Mouse (Mus musculus) adrenal gland (tissue): ENCODE data around the gene Gm10330.
"Not testable (repeated sequence)": the region's sequence is repeated elsewhere in the genome, so short reads cannot be mapped to it uniquely, and the experiment has no call there.

ENCODE experiments used
- intact Hi-C: fragments of 180-260 bp; cut with DNase I; formaldehyde crosslinking; loops from one replicate; pipeline ENCODE4 v1.15.1; 2025
- long read RNA-seq, 2 experiments: library from polyadenylated mRNA; unstranded; transcript quantifications; one replicate each; pipeline ENCODE4 v2.0.0; 2020; ENCODE audit warnings: borderline replicate concordance in 1 of 2; ENCODE audit not compliant: insufficient replicate concordance in 1 of 2

Gene Gm10330
- long read RNA-seq, experiment 1 = 0 reads
- long read RNA-seq, experiment 2 = 0 reads

DNA sequence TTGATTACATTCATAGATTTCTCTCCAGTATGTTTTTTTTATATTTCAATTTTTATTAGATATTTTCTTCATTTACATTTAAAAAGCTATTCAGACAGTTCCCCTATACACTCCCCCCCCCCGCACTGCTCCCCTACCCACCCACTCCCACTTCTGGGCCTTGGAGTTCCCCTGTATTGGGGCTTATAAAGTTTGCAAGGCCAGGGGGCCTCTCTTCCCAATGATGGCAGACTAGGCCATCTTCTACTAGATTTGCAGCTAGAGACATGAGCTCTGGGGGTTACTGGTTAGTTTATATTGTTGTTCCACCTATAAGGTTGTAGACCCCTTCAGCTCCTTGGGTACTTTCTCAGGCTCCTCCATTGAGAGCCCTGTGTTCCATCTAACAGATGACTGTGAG lies at the start of gene Gm10330:
TSS of gene Gm10330 (minus strand) at position 101 of the 400 bp plus-strand sequence.
- intact Hi-C loops = not testable (repeated sequence)

DNA sequence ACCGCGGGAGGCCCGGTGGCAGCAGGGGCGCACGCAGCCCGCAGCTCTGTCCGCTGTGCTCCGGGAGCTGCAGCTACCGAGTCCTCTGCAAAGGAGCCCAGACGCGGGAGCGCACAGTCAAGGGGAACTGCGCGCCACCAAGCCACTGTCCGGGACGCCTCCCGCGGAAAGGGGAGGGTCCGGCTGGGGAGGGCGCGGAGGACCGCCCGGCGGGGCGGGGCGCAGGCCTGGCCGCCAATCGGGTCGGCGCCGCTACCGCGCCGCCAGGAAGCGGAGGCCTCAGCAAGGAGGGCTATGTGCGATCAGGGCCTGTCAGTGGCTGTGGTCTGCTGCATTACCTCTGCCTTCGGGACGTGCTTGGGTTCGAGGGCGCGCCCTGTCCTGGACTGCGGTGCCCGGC lies 20.7 kb upstream of the Gm10330 start:
- intact Hi-C loops = not testable (repeated sequence)

DNA sequence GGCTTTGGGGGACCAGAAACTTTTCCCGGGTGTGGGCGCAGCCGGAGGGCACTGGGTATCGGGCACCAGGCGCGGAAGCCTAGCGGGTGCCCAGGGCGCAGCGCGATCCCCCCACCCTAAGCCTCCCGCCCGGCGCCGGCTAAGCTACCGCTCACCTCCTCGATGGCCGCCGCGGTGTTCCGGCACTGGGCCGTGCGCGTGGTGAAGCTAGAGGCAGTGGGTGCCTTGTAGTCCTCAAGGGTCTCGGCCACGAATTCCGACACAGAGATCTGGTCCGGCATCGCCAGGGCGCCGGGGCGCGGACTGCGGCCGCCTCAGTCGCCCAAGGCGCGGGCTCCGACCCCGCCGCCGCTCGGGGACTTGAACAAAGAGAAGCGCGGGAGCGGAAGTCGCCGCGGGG lies 20.3 kb upstream of the Gm10330 start:
- intact Hi-C loops = not testable (repeated sequence)
